Mouse (Mus musculus): ENCODE results near the gene Scn10a. TPM values are rescaled to one million over a fixed set of nuclear protein-coding genes. Genes with fewer than 3 reads are reported as not detected.

Gene Scn10a
- polyA plus RNA-seq (2012) = 0.03 TPM in 1 of 2 replicates, not detected in the other

GRCm38 (mm10) chr9:119719222-119719621 is at the start of gene Scn10a:
Gene Scn10a, minus strand, starts transcription at chr9:119719322.

GRCm38 (mm10) chr9:119578636-119579438 is 140.3 kb downstream of the Scn10a start, which contains the start of gene Scn5a:
Gene Scn5a, minus strand, starts transcription at chr9:119579016.

Other genes with a start within 250 kb of the Scn10a start
- 0.01 TPM in 1 of 2 replicates, not detected in the other for gene Scn5a, start 140.3 kb downstream of the Scn10a start, polyA plus RNA-seq (2012)
- gene Scn11a, start 106.1 kb upstream of the Scn10a start, polyA plus RNA-seq (2012) = not detected in 2 replicates
- 16.2 and 17.0 TPM in 2 replicates for gene Wdr48, start 175.6 kb upstream of the Scn10a start, polyA plus RNA-seq (2012)
- gene Gorasp1, start 218.2 kb upstream of the Scn10a start, polyA plus RNA-seq (2012) = 19.8 and 27.4 TPM in 2 replicates
- 2.6 and 3.3 TPM in 2 replicates for gene Ttc21a, start 218.3 kb upstream of the Scn10a start, polyA plus RNA-seq (2012)

Measured in megakaryocyte-erythroid progenitor cell, adult 5 weeks (primary cell).